Mouse (Mus musculus) stomach, postnatal 0 days (tissue): ENCODE measurements around the gene Yars. TPM values are rescaled to one million over a fixed set of nuclear protein-coding genes. Genes with fewer than 3 reads are reported as not detected.
A peak's percentile ranks its signal among the peaks of the same experiment; 100 is the strongest.
"Not testable (repeated sequence)": the region's sequence is repeated elsewhere in the genome, so short reads cannot be mapped to it uniquely, and the experiment has no call there.

Experiments
- ATAC-seq: fragments of 200-750 bp; cut with Nextera tagmentation; 2 replicates; pipeline ENCODE4 v1.8.0; 2017; ENCODE audit not compliant: low FRiP score, low TSS enrichment
- DNase-seq: peaks from one replicate; pipeline ENCODE4 v3.0.0-alpha.2; 2016; ENCODE audit warnings: low spot score
- H3K27ac ChIP-seq: fragments of 300-500 bp; sonication (generic); replicated peaks from 2 replicates; pipeline ENCODE4 v1.5.1; 2014; ENCODE audit warnings: mild to moderate bottlenecking, control low read depth
- H3K27me3 ChIP-seq: fragments of 300-500 bp; sonication (generic); 2 replicates; pipeline ENCODE4 v1.6.1; 2014; ENCODE audit warnings: low read length; ENCODE audit not compliant: control insufficient read depth, insufficient read depth
- H3K36me3 ChIP-seq: fragments of 300-500 bp; sonication (generic); 2 replicates; pipeline ENCODE4 v1.6.1; 2014; ENCODE audit warnings: low read length, mixed read lengths; ENCODE audit not compliant: control insufficient read depth, insufficient read depth
- H3K4me1 ChIP-seq: fragments of 300-500 bp; sonication (generic); replicated peaks from 2 replicates; pipeline ENCODE4 v1.6.1; 2014; ENCODE audit warnings: antibody characterized with exemption; ENCODE audit not compliant: control insufficient read depth, insufficient read depth
- H3K4me2 ChIP-seq: fragments of 300-500 bp; sonication (generic); replicated peaks from 2 replicates; pipeline ENCODE4 v1.6.1; 2014; ENCODE audit warnings: low read depth, mild to moderate bottlenecking, control low read depth, moderate library complexity
- H3K4me3 ChIP-seq: fragments of 300-500 bp; sonication (generic); 2 replicates; pipeline ENCODE4 v1.5.1; 2014; ENCODE audit warnings: low read depth, low read length, control low read depth
- H3K9ac ChIP-seq: fragments of 300-500 bp; sonication (generic); 2 replicates; pipeline ENCODE4 v1.6.1; 2014; ENCODE audit warnings: mild to moderate bottlenecking, low read length, control low read depth, mixed read lengths
- H3K9me3 ChIP-seq: fragments of 300-500 bp; sonication (generic); 2 replicates; pipeline ENCODE4 v1.6.1; 2016; ENCODE audit warnings: low read length; ENCODE audit not compliant: control insufficient read depth
- CTCF ChIP-seq: IDR thresholded peaks from 2 replicates; pipeline ENCODE4 v1.5.1; 2016; ENCODE audit warnings: antibody characterized with exemption, low read depth, mild to moderate bottlenecking, moderate library complexity
- EP300 ChIP-seq: optimal IDR thresholded peaks from 2 replicates; pipeline ENCODE3; 2016; ENCODE audit warnings: antibody characterized with exemption
- WGBS: fragments of 180-500 bp; shearing (Covaris S2); extraction: QIAGEN DNeasy Blood & Tissue Kit; methylation state at CpG from one replicate; pipeline ENCODE4 v1.1.7; 2014; 5-methylcytosine and 5-hydroxymethylcytosine counted together
- polyA plus RNA-seq: library from polyadenylated mRNA; unstranded; fragments of >200 nt; fragmentation: Nextera tagmentation; extraction: Ambion mirVana; gene quantifications from 2 replicates; pipeline ENCODE4 v1.2.1, GENCODE M21; 2015

Yars gene
- polyA plus RNA-seq, 1 experiment from 2014 or later = 41.3 TPM

DNA sequence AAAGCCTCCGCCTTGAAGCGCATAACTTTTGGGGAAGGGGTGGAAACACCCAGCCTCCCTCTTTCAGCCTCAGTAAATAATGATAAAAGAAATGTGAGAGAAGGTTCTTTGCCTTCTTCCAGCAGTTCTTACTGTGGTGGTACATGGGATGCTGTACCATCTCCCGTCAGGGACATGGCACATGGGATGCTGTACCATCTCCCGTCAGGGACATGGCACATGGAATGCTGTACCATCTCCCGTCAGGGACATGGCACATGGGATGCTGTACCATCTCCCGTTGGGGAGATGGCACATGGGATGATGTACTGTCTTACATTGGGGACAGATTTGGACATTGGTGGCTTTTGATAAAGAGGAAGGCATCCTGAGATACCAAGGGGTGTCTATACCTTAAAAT is 8.0 kb downstream of the Yars start:
- H3K4me3 ChIP-seq = no peak overlapping the region
- DNase-seq (no peak), ATAC-seq (no peak)
- no peak overlapping the region for H3K4me2 ChIP-seq
- WGBS = 95% methylated on average over 6 of the region's 6 CpGs
- H3K4me1 ChIP-seq = no peaks in the 10 kb centered on the region
- TF ChIP-seq CTCF = no peak
- no peak overlapping the region for H3K27ac ChIP-seq
- no peaks in the 10 kb centered on the region for H3K27me3 ChIP-seq
- peaks cover 16% of the 10 kb centered on the region for H3K36me3 ChIP-seq
- no peaks in the 10 kb centered on the region for H3K9me3 ChIP-seq
- H3K9ac ChIP-seq = no peak overlapping the region

GRCm38 (mm10) chr4:129204655-129205054 is 15.1 kb downstream of the Yars start:
- H3K4me1 ChIP-seq = no peaks in the 10 kb centered on the region
- no peak overlapping the region for H3K4me3 ChIP-seq
- H3K9me3 ChIP-seq = no peaks in the 10 kb centered on the region
- peaks cover 32% of the 10 kb centered on the region for H3K36me3 ChIP-seq
- no peak for DNase-seq
- H3K4me2 ChIP-seq = no peak overlapping the region
- H3K27me3 ChIP-seq = no peaks in the 10 kb centered on the region
- ATAC-seq = no peak
- no peak for TF ChIP-seq CTCF
- no peak for TF ChIP-seq EP300
- no peak overlapping the region for H3K27ac ChIP-seq
- 86% methylated on average over 10 of the region's 10 CpGs for WGBS
- H3K9ac ChIP-seq = no peak overlapping the region

DNA sequence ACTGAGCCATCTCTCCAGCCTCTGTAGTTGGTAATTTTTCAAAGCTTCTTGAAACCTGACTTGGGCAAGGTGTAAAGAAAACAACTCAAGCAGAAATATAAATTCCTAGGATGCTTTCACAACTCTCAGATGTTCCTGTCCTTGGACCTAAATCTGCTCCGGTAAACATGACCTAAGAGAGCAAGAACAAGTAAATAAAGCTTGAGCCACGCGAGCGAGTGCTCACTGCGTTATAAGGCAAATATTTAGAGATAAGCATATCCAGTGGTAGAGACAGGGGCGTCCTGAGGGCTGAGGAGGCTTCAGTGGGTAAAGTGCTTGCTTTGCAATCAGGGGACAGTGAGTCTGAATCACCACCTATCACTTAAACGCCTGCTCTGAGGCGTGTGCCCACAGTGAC is 17.2 kb downstream of the Yars start:
- DNase-seq (no peak), ATAC-seq (no peak)
- Histone ChIP-seq H3K36me3 (peaks cover 23% of the 10 kb centered on the region), H3K4me2 (no peak overlapping the region), H3K9me3 (no peaks in the 10 kb centered on the region), H3K27ac (no peak overlapping the region), H3K4me3 (no peak overlapping the region), H3K27me3 (no peaks in the 10 kb centered on the region), H3K4me1 (no peaks in the 10 kb centered on the region), H3K9ac (no peak overlapping the region)
- 32% methylated on average over 8 of the region's 8 CpGs for WGBS
- no peak for TF ChIP-seq CTCF
- no peak for TF ChIP-seq EP300

- Histone ChIP-seq H3K36me3 (peaks cover 22% of the 10 kb centered on the region), H3K27ac (no peak overlapping the region), H3K9ac (no peak overlapping the region), H3K4me2 (no peak overlapping the region), H3K4me1 (no peaks in the 10 kb centered on the region), H3K27me3 (no peaks in the 10 kb centered on the region), H3K4me3 (no peak overlapping the region), H3K9me3 (no peaks in the 10 kb centered on the region)
- no peak for TF ChIP-seq EP300
- peak; percentile 83 for TF ChIP-seq CTCF
- DNase-seq = no peak
- 47% methylated on average over 7 of the region's 7 CpGs for WGBS
- 0 out of 2 replicates have a peak, but pooled peaks have one; percentile 22 for ATAC-seq
Observed at GRCm38 (mm10) chr4:129209504-129209903, 19.9 kb downstream of the Yars start.

GRCm38 (mm10) chr4:129211461-129211860 is 21.9 kb downstream of the Yars start:
- 55% methylated on average over 4 of the region's 4 CpGs for WGBS
- TF ChIP-seq CTCF = no peak
- TF ChIP-seq EP300 = no peak
- no peak overlapping the region for H3K4me3 ChIP-seq
- no peaks in the 10 kb centered on the region for H3K9me3 ChIP-seq
- H3K27me3 ChIP-seq = no peaks in the 10 kb centered on the region
- no peak overlapping the region for H3K4me2 ChIP-seq
- no peaks in the 10 kb centered on the region for H3K4me1 ChIP-seq
- no peak for DNase-seq
- peaks cover 23% of the 10 kb centered on the region for H3K36me3 ChIP-seq
- no peak overlapping the region for H3K27ac ChIP-seq
- no peak for ATAC-seq
- no peak overlapping the region for H3K9ac ChIP-seq

GRCm38 (mm10) chr4:129212486-129212885 is 22.9 kb downstream of the Yars start:
- H3K4me3 ChIP-seq, H3K9ac ChIP-seq, H3K27me3 ChIP-seq, H3K9me3 ChIP-seq, H3K4me1 ChIP-seq, H3K4me2 ChIP-seq, H3K27ac ChIP-seq, ATAC-seq, DNase-seq: not testable (repeated sequence)
- 75% methylated on average over 3 of the region's 3 CpGs for WGBS
- H3K36me3 ChIP-seq = peaks cover 23% of the 10 kb centered on the region
- peak; percentile 66 for TF ChIP-seq CTCF
